Mouse (Mus musculus): ENCODE data around the gene Card9.

The Card9 gene

DNA sequence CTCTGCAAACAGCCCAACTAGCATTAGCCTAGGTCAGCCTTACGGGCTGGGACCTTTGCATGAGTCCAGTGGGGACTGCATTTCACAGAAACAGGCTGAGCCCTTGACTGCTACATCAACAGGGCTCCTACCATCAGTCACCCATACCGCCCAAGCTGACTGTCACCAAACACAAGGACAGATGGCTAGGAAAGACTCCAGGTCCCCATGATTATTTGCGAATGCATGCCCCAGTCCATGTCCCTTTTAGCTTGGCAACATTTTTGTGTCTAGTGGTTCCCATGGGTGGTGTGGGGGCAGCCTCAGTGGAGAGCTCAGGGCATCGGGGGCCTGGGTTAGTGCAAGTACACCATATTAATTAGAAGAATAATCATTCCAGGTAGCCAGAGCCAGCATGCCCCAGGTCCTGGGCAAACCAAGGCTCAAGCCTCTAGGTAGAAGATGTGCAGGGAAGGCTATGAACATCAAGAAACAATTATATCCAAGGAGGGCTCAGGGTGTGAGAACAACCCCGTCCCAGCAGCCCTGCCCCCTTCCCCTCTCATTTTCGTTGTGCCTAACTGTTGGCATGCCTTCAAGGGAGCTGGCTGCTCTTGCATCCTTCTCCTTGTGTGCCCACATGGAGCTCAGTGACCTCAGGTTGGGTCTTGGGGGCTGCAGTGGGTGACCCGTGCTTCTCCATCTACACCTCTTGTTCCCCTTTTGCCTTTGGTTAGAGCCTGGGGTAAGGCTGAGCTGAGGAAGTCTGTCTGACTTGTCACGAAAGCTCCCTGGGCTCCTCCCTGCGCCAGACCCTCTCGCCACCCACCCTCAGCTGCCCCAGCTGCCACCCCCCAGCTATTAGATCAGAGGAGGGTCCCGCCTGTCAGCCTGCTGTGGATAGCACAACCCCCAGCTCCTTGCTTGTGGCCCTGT, 7.4 kb downstream of the Card9 start:
- no peak for DNase-seq (ENCODE audit: low read depth, low spot score)
- no peaks in the 10 kb centered on the region for H3K27me3 ChIP-seq (ENCODE audit: control insufficient read depth, insufficient read depth, low read length, poor library complexity, severe bottlenecking)
- H3K36me3 ChIP-seq (ENCODE audit: control insufficient read depth, insufficient read depth, low read length, poor library complexity, severe bottlenecking), result no peaks in the 10 kb centered on the region; the same call in 1 of the 2 replicates

DNA sequence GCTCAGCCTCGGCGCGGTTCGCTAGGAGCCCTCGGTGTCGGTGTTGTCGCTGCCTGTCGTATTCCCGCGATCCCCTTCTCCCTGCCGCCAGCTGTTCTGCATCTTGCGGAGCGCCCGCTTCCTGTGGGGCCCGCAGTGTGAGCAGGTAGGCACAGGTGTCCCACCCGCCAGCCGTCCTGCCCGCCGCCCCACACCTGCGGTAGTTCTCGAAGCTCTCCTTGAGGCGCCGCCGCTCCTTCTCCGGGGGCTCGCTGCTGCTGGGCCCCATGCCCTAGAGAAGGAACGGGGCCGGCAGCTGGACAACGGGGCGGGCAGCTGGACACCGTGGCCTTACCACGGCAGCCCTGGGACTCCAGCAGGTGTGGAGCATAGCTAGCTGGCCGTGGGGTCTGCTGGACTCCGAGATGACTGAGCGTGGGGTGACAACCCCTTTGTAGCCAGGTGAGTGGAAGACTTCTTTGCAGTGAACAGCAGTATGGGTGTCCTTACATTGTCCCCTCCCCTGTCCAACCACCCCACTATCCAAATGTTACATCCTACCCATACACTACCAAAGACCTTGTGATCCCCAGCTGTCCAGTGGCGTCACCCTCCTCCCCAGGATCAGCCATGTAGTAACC, 8.3 kb downstream of the Card9 start:
- H3K27me3 ChIP-seq (ENCODE audit: control insufficient read depth, insufficient read depth, low read length, poor library complexity, severe bottlenecking), result no peaks in the 10 kb centered on the region
- DNase-seq (ENCODE audit: low read depth, low spot score), result peak; percentile 10
- H3K36me3 ChIP-seq (ENCODE audit: control insufficient read depth, insufficient read depth, low read length, poor library complexity, severe bottlenecking), result no peaks in the 10 kb centered on the region; the same call in 1 of the 2 replicates

- H3K36me3 ChIP-seq (ENCODE audit: control insufficient read depth, insufficient read depth, low read length, poor library complexity, severe bottlenecking), result no peaks in the 10 kb centered on the region; the same call in 1 of the 2 replicates
- H3K27me3 ChIP-seq (ENCODE audit: control insufficient read depth, insufficient read depth, low read length, poor library complexity, severe bottlenecking), result no peaks in the 10 kb centered on the region
- DNase-seq (ENCODE audit: low read depth, low spot score), result peak; percentile 95
Observed at GRCm38 (mm10) chr2:26351358-26352290, 9.1 kb downstream of the Card9 start, which contains the start of gene Dnlz. Dnlz (minus strand) TSS chr2:26352110.

DNA sequence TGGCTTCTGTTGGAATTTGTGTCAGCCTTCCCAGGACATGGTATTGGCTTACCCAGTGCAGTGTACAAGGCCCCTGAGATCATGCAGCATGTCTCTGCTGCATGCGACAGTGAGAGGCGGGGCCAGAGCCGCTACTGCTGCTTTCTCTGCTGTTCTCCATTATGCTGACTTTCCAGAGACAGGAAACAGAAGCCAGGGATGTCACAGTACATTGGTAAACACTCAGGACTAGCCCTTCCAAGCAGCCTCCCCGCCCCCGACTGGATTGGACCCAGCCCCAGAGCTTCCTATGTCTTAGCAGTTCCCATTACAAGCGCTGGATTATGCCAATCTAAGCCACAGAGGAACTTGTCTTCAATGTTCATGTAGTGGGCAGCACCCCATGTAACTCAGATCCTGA, 12.5 kb downstream of the Card9 start:
- no peak for DNase-seq (ENCODE audit: low read depth, low spot score)
- Histone ChIP-seq H3K36me3 (ENCODE audit: control insufficient read depth, insufficient read depth, low read length, poor library complexity, severe bottlenecking) (peaks cover 1% of the 10 kb centered on the region), H3K27me3 (ENCODE audit: control insufficient read depth, insufficient read depth, low read length, poor library complexity, severe bottlenecking) (no peaks in the 10 kb centered on the region)

- no peak for DNase-seq (ENCODE audit: low read depth, low spot score)
- H3K27me3 ChIP-seq (ENCODE audit: control insufficient read depth, insufficient read depth, low read length, poor library complexity, severe bottlenecking), result no peaks in the 10 kb centered on the region
- H3K36me3 ChIP-seq (ENCODE audit: control insufficient read depth, insufficient read depth, low read length, poor library complexity, severe bottlenecking), result peaks cover 1% of the 10 kb centered on the region; the same call in 1 of the 2 replicates
Observed at GRCm38 (mm10) chr2:26342609-26343490, 17.9 kb downstream of the Card9 start.

- Histone ChIP-seq H3K27me3 (ENCODE audit: control insufficient read depth, insufficient read depth, low read length, poor library complexity, severe bottlenecking) (no peaks in the 10 kb centered on the region), H3K36me3 (ENCODE audit: control insufficient read depth, insufficient read depth, low read length, poor library complexity, severe bottlenecking) (peaks cover 1% of the 10 kb centered on the region; the same call in 1 of the 2 replicates)
- DNase-seq (ENCODE audit: low read depth, low spot score), result no peak
Observed at GRCm38 (mm10) chr2:26342044-26342443, 18.7 kb downstream of the Card9 start.

DNA sequence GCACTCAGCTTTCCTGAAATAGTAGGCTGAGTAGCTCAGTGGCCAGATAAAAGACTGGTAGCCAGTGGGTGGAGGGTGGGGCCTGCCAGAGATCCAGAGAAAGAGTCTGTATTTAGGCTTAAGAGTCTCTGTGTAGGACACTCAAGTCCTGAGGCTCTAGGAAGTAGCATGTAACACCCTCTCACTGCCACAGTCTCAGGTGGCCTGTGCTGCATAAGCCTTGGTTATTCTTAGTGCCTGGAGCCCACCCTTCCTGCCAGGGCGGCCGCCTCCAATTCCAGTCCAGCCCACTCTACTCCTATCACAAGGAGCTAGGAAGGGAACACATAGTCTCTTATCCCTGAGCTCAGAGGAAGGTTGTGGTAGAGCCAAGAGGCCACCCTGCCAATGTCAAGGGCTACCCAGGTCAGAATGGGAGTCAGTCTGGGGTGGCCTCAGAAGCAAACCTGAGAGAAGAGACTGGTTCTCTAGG, 19.2 kb downstream of the Card9 start:
- H3K36me3 ChIP-seq (ENCODE audit: control insufficient read depth, insufficient read depth, low read length, poor library complexity, severe bottlenecking), result peaks cover 1% of the 10 kb centered on the region; the same call in 1 of the 2 replicates
- H3K27me3 ChIP-seq (ENCODE audit: control insufficient read depth, insufficient read depth, low read length, poor library complexity, severe bottlenecking), result no peaks in the 10 kb centered on the region
- DNase-seq (ENCODE audit: low read depth, low spot score), result no peak

- no peak for DNase-seq (ENCODE audit: low read depth, low spot score)
- Histone ChIP-seq H3K27me3 (ENCODE audit: control insufficient read depth, insufficient read depth, low read length, poor library complexity, severe bottlenecking) (no peaks in the 10 kb centered on the region), H3K36me3 (ENCODE audit: control insufficient read depth, insufficient read depth, low read length, poor library complexity, severe bottlenecking) (no peaks in the 10 kb centered on the region)
Observed at GRCm38 (mm10) chr2:26339204-26339551, 21.5 kb downstream of the Card9 start.

GRCm38 (mm10) chr2:26338302-26339203, 22.2 kb downstream of the Card9 start:
- no peaks in the 10 kb centered on the region for H3K36me3 ChIP-seq (ENCODE audit: control insufficient read depth, insufficient read depth, low read length, poor library complexity, severe bottlenecking)
- DNase-seq (ENCODE audit: low read depth, low spot score), result no peak

GRCm38 (mm10) chr2:26330702-26331101, 30.0 kb downstream of the Card9 start:
- DNase-seq (ENCODE audit: low read depth, low spot score), result no peak
- H3K27me3 ChIP-seq (ENCODE audit: control insufficient read depth, insufficient read depth, low read length, poor library complexity, severe bottlenecking), result no peaks in the 10 kb centered on the region
- no peaks in the 10 kb centered on the region; the same call in 1 of the 2 replicates for H3K36me3 ChIP-seq (ENCODE audit: control insufficient read depth, insufficient read depth, low read length, poor library complexity, severe bottlenecking)

More at GRCm38 (mm10) chr2:26338302-26339203, 22.2 kb downstream of the Card9 start:
- no peaks in the 10 kb centered on the region for H3K27me3 ChIP-seq (ENCODE audit: control insufficient read depth, insufficient read depth, low read length, poor library complexity, severe bottlenecking)

DNA sequence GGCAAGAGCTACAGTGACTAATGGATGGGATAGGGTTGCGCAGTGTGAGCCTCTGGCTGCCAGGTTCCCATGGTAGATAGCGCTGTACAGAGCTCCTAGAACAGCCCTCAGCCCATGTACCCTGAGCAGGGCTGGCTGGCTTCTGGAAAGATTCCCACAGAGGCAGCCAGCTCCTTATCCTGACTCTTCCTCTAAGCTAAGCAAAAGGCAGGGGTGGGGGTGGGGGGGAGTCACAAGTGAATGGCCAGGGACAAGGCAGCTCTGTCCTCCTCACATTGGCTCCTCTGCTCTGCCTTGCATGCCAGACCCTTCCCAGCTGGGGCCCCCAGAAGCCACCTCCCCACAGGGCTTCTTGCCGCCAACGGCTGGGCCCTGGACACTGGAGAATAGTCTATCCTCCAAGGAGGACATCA, 30.7 kb downstream of the Card9 start:
- no peaks in the 10 kb centered on the region; the same call in 1 of the 2 replicates for H3K36me3 ChIP-seq (ENCODE audit: control insufficient read depth, insufficient read depth, low read length, poor library complexity, severe bottlenecking)
- H3K27me3 ChIP-seq (ENCODE audit: control insufficient read depth, insufficient read depth, low read length, poor library complexity, severe bottlenecking), result no peaks in the 10 kb centered on the region
- no peak for DNase-seq (ENCODE audit: low read depth, low spot score)

DNA sequence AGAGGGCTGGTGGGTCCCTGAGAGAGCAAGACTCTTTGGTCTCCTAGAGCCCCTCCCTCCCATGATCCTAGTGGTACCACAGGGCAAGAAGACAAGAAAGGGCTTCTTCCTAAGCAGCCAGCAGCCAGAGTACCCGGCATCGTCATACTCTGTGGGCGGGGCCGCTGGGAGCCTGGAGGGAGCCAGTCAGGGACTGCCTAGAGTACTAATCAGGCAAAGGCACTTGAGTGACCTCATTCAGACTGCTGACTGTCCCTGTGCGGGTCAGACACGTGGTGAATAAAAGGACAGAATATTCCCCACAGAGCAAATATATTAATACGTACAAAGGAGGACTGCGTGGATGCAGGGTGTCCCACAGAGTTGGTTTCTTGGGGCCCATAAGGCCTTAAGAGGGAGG, 31.3 kb downstream of the Card9 start:
- Histone ChIP-seq H3K27me3 (ENCODE audit: control insufficient read depth, insufficient read depth, low read length, poor library complexity, severe bottlenecking) (no peaks in the 10 kb centered on the region), H3K36me3 (ENCODE audit: control insufficient read depth, insufficient read depth, low read length, poor library complexity, severe bottlenecking) (no peaks in the 10 kb centered on the region; the same call in 1 of the 2 replicates)
- DNase-seq (ENCODE audit: low read depth, low spot score), result no peak

GRCm38 (mm10) chr2:26327852-26328251, 32.9 kb downstream of the Card9 start:
- DNase-seq (ENCODE audit: low read depth, low spot score), result peak; percentile 41
- H3K27me3 ChIP-seq (ENCODE audit: control insufficient read depth, insufficient read depth, low read length, poor library complexity, severe bottlenecking), result no peaks in the 10 kb centered on the region
- no peaks in the 10 kb centered on the region; the same call in 1 of the 2 replicates for H3K36me3 ChIP-seq (ENCODE audit: control insufficient read depth, insufficient read depth, low read length, poor library complexity, severe bottlenecking)
